Mouse (Mus musculus) adrenal gland, adult (tissue): ENCODE data around the gene Gm10282.
A peak's percentile ranks its signal among the peaks of the same experiment; 100 is the strongest.

Experiments
- DNase-seq, 2 experiments: peaks; one replicate each; pipeline ENCODE4 v3.0.0; 2022 to 2023; ENCODE audit warnings: low spot score in 1 of 2; ENCODE audit not compliant: inconsistent age in 2 of 2

Gene Gm10282

DNA sequence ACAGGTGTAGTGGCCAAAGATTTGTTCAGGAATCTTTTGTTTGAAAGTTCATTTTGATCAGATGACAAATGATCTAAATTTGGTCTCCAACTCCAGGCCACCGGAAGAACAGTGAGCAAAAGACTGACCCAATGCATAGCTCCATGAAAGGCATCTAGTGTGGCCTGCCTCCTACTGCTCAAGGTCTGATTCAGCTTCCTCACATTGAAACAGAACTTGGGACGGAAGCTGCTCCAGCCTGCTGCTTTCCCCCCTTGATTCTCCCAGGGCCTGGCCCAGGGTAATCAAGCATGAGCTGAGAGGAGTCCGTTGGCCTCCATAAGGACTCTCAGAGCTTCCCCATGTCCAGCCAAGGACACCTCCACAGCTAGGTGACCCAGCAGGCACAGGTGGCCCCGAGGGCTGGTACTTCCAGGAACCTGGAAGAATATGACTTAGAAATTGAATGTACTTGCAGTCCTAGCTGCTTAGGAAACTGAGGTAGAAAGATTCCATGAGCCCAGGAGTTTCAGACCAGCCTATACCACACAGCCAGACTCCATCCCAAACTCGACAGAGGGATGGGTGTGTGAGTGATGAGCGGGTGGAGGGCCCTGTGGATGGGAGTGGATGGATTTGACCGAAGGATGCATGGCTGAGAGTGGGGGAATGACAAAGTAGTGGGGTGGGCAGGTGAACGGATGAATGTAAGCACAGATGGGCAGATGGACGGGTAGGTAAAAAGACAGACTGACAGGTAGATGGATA is 4.2 kb downstream of the Gm10282 start:
- DNase-seq = no peak

DNA sequence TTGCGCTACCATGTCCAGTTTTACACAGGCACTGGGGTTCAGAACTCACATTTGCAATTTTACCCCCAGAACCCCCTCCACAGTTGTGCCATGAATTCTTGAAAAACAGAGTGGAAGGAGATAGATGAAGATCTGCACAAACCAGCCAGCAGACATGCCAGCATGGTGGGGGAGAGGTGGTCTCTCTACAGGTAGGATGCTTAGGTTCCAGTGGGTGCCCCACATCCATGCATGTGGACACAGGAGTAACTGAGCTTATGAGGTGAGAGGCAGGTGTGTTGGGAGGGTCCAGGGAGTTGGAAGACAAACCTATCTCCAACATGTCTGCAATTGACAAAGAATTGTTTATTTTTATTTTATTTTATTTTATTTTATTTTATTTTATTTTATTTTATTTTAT is 6.1 kb downstream of the Gm10282 start:
- no peak for DNase-seq

DNA sequence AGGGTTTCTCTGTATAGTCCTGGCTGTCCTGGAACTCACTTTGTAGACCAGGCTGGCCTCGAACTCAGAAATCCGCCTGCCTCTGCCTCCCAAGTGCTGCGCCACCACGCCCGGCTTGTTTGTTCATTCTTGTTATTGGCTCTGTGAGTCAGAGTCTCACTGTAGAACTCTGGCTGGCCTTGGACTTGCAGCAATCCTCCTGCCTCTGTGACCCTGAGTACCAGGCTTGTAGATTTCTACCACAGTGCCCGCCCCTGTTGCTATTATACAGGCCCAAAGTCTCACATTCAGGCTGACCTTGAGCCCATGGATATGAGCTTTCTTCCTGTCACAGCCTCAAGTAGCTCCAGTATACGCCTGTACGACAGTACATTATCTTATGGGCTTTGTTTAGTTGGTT is 8.5 kb downstream of the Gm10282 start:
- peak in 1 of 2 experiments; percentile 78 for DNase-seq

DNA sequence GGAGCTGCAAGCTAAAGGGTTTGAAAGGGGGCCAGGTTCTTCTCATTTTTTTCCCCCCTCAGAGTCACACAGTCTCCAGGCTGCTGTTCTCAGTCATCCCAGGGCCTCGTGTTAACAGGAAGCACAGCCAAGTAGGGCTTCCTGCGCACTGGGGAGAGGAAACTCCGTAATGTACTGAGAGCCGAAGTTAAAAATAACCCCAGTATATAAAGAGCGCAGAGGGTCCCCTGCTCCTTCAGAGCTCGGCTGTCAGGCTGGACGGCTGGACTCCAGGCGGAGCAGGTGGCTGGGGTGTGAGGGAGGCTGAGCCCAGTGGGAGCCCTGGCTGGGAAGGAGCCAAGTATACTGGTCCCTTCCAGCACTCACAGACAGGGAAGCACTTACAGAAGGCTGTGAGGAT is 9.4 kb downstream of the Gm10282 start:
- peak; percentile 80 to 90 for DNase-seq

DNA sequence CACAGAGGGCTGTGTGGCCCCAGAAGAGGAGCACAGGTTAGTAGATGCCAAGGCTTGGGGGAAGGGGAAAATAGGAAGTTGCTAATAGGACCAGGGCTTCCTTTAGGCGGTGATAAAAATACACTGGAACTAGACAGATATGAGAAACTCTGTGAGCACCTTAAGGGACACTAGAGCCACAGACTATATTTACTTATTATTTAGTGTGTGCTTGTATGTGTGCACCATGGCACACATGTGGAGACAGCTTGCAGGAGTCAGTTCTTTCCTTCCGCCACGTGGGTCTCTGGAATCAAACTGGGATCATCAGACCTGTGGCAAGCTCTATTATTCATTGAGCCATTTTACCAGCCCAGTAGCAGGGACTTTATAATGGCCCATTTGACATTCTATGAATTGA is 9.9 kb downstream of the Gm10282 start:
- DNase-seq = peak in 1 of 2 experiments; percentile 50

DNA sequence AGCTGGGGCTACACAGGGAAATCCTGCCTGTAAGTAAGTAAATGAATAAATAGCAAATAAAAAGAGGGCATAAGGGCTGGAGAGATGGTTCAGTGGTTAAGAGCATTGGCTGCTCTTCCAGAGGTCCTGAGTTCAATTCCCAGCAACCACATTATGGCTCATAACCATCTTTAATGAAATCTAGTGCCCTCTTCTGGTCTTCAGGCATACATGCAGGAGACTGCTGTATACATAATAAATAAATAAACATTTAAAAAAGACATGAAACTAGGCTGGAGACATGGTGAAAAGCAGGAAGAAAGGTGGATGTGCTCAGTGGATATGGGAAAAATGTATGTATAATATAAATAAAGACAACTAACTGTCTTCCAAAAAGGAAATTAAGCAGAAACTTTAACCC is 11.8 kb downstream of the Gm10282 start:
- no peak for DNase-seq

DNA sequence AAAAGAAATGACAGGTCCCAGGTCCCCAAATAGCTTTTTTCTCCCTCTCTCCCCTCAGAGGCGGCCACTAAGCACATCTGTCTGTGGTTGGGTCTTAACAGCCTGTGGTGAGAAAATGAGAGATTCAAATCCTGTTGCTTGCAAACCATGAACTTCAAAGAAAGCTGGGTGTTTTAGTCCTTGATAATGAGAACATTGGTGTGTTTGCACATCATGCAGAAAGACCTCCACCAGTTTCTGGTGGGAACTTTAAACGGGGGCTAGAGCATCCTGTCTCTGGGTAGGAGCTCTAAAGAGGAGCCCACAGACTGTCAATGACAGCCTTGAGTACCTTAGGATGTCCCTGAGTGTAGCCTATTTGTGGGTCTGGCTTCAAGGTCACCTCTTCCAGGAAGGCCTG is 14.0 kb downstream of the Gm10282 start:
- DNase-seq = peak in 1 of 2 experiments; percentile 68

DNA sequence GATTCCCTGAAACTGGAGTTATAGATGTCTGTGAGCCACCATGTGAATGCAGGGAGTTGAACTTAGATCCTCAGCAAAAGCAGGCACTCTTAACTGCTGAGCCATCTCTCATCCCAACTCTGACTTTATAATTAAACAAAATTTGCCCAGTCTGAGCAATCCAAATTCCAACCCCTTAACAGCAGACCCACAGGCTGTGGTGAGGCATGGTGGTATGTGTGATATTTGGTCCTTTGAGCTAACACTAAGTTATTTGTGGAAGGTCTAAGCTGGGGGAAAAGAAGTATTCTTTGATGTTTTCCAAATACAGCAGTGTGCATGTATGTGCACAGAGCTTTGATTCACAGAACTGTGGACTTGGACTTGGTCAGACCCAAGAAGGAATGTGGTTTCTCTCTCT is 16.0 kb downstream of the Gm10282 start:
- DNase-seq = no peak

DNA sequence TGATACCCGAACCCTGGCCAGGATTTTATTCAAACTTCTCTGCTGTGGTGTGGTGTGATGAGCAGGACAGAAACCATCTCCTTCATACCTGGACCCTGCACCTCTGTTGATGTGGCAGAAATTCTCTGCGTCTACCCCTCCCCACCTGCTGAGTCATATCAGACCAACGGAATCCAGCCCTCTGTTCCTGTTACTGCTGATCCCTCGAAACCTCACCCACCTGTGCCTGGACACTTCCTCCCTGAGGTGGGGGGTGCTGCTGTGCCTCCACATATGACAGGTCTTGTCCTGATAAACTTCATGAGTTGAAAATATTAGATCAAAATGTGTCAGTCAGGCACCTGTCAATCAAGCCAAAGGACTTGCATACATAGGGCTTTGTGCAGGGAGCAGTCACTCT is 19.8 kb downstream of the Gm10282 start:
- no peak for DNase-seq

DNA sequence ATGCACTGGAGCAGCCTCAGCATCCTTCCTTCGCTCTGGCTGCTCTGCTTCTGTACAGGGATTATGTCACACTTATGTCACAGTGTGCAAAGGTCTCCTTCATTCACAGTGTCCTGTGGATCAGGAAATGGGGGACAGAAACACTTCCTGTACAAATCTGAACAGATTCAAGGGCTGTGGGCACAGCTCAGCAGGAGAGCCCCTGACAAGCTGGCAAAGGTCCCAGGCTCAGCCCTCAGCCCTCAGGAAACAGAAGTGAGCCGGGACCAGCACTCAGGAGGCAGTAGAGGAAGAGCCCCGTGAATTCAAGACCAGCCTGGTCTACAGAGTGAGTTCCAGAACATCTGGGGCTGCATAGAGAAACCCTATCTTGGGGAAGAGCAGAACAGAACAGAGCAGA is 23.4 kb downstream of the Gm10282 start:
- peak; percentile 58 to 74 for DNase-seq

DNA sequence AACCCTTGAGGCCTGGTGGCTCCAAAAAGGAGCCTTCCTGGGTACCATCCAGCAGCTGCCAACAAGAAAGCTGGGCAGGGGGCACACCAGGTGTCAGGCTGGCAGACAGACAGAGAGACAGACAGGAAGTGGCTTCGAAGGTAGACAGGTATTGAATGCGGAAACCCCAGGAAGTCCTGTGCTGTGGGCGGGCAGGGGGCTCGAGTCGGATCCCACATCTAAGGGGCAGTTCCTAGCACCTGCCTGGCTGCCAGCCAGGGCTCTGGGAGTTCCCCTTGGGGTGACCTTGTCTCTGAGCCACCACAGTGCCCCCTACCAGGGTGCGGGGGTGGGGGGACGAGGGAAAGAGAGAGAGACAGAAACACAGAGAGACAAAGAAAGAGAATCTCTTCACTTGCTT is 25.9 kb downstream of the Gm10282 start:
- no peak for DNase-seq

DNA sequence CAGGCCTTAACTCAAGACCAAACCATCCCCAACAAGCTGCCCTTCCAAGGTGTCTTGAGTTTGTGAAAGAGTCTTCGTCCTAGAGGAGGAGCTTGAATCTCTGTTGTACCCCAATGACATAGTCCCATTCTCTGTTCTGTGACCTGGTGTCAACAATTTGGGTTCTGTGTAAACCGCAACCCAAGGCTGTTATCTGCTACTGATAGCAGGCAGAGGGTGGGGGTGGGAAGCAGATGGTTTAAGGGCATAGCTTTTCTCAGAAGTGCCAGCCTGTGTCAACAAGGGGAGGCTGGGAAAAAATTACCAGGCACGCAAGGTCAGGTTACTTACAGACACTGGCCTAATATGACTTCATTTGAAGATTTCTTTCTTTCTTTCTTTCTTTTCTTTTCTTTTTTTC is 27.8 kb downstream of the Gm10282 start:
- peak in 1 of 2 experiments; percentile 65 for DNase-seq

DNA sequence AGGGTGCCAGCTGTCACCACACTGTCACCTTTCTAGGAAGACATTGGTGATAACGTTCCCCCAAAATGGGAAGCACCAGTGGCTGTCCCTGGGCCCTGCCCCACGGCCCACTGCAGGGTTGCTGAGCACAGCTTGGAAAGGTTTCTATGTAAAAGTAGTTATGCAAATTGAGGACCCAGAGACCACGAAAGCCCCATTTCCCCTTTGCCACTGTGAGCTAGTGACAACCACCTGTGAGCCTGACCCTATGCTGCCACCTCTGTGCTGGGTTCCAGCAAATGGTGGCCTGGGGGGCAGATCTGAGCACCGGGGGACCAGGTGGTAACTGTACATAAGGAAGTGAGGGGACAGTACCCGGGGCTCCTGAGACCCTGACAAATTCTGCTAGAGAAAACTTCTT is 31.3 kb downstream of the Gm10282 start:
- DNase-seq = no peak

DNA sequence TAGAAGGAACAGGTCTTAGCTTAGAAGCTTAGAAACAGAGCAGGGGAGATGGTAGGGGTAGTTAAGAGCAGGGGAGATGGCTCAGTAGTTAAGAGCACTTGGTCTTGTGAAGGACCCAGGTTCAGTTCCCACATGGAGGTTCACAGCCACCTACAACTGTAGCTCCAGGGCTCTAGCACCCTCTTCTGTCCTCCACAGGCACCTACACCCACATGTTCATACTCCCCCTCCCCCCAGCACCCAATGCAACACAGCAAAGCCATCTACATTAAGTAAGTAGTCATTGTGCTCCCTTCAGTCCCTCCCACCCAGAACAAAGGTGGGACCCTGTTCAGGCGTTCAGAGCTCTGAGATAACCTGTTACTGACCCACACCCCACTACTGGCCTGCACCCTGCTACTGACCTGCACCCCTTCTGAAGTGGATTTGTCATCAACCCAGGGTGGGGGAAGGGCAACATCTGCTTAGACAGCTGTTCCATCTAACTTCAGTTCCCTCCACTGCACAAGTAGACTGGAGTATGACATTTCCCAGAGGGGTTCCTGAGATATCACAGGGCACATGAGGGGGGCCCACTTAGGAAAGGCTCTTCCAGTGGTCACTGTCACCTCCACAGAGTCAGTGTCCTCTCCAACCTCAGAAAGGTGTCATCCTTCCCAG is 31.8 kb downstream of the Gm10282 start:
- DNase-seq = no peak

DNA sequence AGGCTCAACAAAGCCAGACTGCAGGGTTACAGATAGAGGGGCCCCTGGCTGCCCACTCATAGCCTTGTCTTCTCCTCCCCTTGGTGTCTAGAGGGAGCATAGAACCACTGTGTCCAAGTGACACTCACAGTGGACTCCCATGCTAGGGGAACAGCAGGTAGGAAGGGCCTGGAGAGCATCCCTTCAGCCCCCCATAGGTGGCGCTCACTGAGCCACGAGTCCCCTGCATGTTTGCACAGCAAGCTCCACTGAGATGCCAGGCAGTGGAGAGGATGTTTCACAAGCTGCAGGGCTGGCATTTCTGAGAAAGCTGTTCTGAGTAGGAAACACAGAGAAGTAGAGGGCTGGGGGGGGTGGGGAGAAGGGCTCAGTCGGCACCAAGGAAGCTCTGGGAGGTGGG is 32.7 kb downstream of the Gm10282 start:
- peak; percentile 75 to 89 for DNase-seq

DNA sequence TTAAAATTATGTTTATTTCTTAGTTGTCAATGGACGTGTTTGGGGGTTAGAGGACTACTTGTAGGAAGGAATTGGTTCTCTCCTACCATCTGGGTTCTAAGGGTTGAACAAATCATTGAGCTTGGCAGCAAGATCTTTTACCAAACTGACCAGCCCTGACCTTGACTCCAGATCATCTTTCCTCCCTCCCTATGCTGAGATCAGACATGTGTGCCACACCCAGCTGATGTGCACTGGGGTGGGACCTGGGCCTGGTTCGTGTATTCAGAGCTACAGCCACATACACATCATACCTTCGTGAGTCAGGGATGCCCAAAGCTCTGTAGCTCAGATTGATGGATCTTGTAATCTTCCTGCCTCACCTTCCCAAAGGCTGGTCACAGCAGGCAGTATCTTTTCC is 33.4 kb downstream of the Gm10282 start:
- peak in 1 of 2 experiments; percentile 66 for DNase-seq

DNA sequence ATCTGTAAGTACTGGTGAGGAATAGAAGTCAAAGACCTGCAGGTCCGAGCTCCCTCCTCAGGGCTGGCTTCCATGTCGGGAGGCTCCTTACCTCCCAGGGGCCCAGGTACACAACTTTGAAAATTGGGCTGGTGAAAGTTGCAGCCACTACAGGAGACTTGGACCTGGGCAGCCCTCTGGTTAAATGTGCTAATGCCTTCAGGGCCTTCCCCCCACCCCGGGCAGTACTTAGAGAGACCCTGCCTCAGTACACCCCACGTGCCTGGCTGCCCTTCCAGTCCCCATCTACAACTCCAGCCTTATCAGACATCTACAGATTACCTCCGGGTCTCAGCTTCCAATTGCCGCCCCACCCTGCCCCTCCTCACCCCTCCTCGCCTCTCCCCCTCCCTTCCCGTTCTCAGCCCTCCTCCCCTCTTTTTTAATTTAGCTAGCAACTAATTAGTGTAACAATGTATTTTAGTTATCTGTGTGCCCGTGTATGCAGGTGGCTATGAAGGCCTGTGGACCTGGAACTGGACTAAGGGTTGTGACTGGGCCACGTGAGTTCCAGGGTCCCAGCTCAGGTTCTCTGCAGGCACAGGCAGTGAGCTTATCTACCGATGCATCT is 33.9 kb downstream of the Gm10282 start:
- DNase-seq = no peak

DNA sequence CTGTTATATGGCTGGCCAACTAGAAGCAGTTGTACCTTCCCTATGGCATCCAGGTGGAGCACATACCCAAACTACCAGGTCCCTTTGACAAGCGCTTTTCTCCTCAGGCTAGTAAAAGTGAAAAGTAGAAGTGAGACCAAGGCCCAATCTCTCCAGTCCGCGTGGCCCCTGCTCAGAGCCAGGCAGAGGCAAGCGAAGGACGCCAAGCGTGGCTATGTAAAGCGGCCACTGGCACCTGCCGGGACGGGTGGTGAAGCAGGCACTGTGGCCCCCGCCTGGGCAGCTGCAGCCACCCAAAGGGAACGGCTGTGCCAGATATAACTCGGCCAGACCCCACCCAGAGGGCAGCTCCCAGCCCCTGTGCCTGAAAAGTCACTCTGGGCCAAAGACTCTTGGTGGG is 34.5 kb downstream of the Gm10282 start:
- no peak for DNase-seq

DNA sequence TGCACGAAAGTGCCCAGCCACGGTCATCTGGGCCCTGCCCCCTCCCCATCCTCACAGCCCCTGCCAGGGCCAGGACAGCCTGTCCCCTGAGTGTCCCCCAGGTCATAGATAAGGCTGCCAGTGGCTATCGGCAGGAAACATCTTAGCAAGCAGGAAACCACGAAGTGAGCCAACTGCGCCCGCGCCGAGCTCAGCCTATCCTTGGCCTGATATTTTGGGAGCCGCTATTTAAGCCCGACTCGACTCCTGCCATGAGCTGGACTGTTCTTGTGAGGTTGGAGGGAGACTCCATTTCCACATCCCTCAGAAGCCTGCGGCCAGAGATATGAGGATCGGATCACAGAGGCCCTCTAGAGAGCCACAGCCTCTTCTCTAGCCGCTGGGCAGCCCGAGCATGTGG is 36.7 kb downstream of the Gm10282 start:
- peak; percentile 82 to 87 for DNase-seq

DNA sequence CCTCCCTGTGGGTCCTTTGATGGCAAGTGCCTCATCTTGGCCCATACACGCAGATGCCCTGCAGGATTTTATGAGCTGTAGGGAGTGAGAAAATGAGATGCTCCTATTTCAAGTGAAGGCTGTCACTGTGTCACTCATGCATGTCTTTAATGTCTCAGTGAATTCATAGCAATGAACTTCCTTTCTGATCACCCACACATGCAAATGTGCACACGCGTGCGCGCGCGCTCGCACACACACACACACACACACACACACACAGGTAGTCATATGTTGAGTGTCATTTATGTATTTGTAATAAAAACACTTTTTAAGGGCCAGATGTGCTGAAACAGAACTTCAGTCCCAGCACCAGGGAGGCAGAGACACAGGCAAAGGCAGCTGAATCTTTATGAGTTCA is 38.0 kb downstream of the Gm10282 start:
- DNase-seq = no peak

DNA sequence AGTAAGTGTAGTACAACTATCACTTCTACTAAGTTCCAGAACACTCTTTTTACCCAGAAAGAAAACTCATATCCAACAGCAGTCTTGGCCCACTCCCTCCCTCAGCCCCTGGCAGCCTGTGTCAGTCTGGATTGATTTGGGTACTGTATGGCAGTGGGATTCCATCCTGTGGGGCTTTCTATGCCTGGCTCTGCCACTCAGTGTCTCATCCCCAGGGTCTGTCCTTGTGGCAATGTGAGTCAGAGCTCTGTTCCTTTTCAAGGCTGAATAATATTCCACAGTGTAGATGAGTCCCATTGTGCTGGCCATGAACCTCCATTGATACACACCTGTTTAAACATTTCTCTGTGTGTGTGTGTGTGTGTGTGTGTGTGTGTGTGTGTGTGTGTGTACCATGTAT is 38.4 kb downstream of the Gm10282 start:
- peak in 1 of 2 experiments; percentile 73 for DNase-seq

DNA sequence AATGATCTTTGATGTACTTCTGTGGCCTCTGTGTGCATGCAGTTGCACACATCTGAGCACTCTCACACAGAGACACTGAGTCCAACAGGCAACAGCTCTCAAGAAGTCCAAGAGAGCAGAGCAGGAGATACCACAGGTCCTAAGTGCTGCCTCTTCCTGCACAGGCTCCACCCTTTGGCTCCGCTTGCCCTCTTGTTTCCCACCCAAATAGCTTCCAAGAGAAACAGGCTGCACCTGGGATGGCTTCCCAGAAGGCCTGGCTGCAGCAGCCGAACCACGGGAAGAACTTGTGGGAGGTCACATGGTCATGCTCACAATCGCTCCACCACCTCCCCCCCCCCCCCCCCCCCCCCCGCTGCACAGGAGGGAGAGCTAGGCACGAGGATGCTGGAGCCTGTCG is 39.7 kb downstream of the Gm10282 start:
- DNase-seq = peak; percentile 62 to 72
